Mouse (Mus musculus) stomach, embryonic 14.5 days (tissue): ENCODE data around the gene Pisd. TPM values are rescaled to one million over a fixed set of nuclear protein-coding genes. Genes with fewer than 3 reads are reported as not detected.
"Not testable (repeated sequence)": the region's sequence is repeated elsewhere in the genome, so short reads cannot be mapped to it uniquely, and the experiment has no call there.

Source experiments
- ATAC-seq: fragments of 200-750 bp; cut with Nextera tagmentation; 2 replicates; pipeline ENCODE4 v1.8.0; 2017; ENCODE audit warnings: low read depth, moderate TSS enrichment; ENCODE audit not compliant: insufficient number of reproducible peaks, insufficient read depth, low FRiP score
- H3K27ac ChIP-seq: fragments of 300-500 bp; sonication (generic); 2 replicates; pipeline ENCODE4 v1.5.1; 2014; ENCODE audit warnings: mild to moderate bottlenecking, low read length, moderate library complexity, mixed read lengths
- H3K27me3 ChIP-seq: fragments of 300-500 bp; sonication (generic); 2 replicates; pipeline ENCODE4 v1.6.1; 2014; ENCODE audit warnings: low read length, control low read depth, mixed read lengths; ENCODE audit not compliant: control insufficient read depth, insufficient read depth
- H3K36me3 ChIP-seq: fragments of 300-500 bp; sonication (generic); 2 replicates; pipeline ENCODE4 v1.6.1; 2014; ENCODE audit warnings: mild to moderate bottlenecking, control low read depth, low read length, moderate library complexity, mixed read lengths; ENCODE audit not compliant: control insufficient read depth, insufficient read depth
- H3K4me1 ChIP-seq: fragments of 300-500 bp; sonication (generic); 2 replicates; pipeline ENCODE4 v1.6.1; 2014; ENCODE audit warnings: low read length, control low read depth, mixed read lengths; ENCODE audit not compliant: control insufficient read depth, insufficient read depth
- H3K4me2 ChIP-seq: fragments of 300-500 bp; sonication (generic); replicated peaks from 2 replicates; pipeline ENCODE4 v1.6.1; 2014; ENCODE audit warnings: low read depth, low read length, control low read depth
- H3K4me3 ChIP-seq: fragments of 300-500 bp; sonication (generic); 2 replicates; pipeline ENCODE4 v1.5.1; 2014; ENCODE audit warnings: low read depth, low read length, control low read depth
- H3K9ac ChIP-seq: fragments of 300-500 bp; sonication (generic); replicated peaks from 2 replicates; pipeline ENCODE4 v1.6.1; 2014; ENCODE audit warnings: low read depth, mild to moderate bottlenecking, control low read depth, low read length, moderate library complexity, mixed read lengths
- H3K9me3 ChIP-seq: fragments of 300-500 bp; sonication (generic); 2 replicates; pipeline ENCODE4 v1.6.1; 2016; ENCODE audit warnings: low read depth, low read length, control low read depth; ENCODE audit not compliant: control insufficient read depth
- WGBS: fragments of 180-500 bp; shearing (Covaris S2); extraction: QIAGEN DNeasy Blood & Tissue Kit; methylation state at CpG from one replicate; pipeline ENCODE4 v1.1.7; 2014; 5-methylcytosine and 5-hydroxymethylcytosine counted together
- polyA plus RNA-seq: library from polyadenylated mRNA; unstranded; fragments of >200 nt; fragmentation: Nextera tagmentation; extraction: Ambion mirVana; gene quantifications from 2 replicates; pipeline ENCODE4 v1.2.1, GENCODE M21; 2014

Gene Pisd
- polyA plus RNA-seq, 1 experiment from 2014 or later = 78.7 TPM

- H3K27ac ChIP-seq, H3K27me3 ChIP-seq, H3K4me1 ChIP-seq, ATAC-seq, H3K9ac ChIP-seq, H3K4me2 ChIP-seq, H3K36me3 ChIP-seq, H3K9me3 ChIP-seq, H3K4me3 ChIP-seq: not testable (repeated sequence)
- WGBS = 73% methylated on average over 8 of the region's 8 CpGs
Measured at GRCm38 (mm10) chr5:32722711-32723110, 62.7 kb downstream of the Pisd start.

- Histone ChIP-seq H3K27ac (no peak overlapping the region), H3K4me3 (no peak overlapping the region), H3K9ac (no peak overlapping the region), H3K4me1 (no peaks in the 10 kb centered on the region), H3K9me3 (no peaks in the 10 kb centered on the region), H3K27me3 (no peaks in the 10 kb centered on the region), H3K36me3 (no peaks in the 10 kb centered on the region), H3K4me2 (no peak overlapping the region)
- ATAC-seq = no peak
- WGBS = 70% methylated on average over 7 of the region's 7 CpGs
Measured at GRCm38 (mm10) chr5:32722263-32722662, 63.2 kb downstream of the Pisd start.

GRCm38 (mm10) chr5:32721316-32721715, 64.1 kb downstream of the Pisd start:
- Histone ChIP-seq H3K9ac (no peak overlapping the region), H3K36me3 (no peaks in the 10 kb centered on the region), H3K27ac (no peak overlapping the region), H3K27me3 (no peaks in the 10 kb centered on the region), H3K4me3 (no peak overlapping the region), H3K4me1 (no peaks in the 10 kb centered on the region), H3K9me3 (no peaks in the 10 kb centered on the region), H3K4me2 (no peak overlapping the region)
- 58% methylated on average over 3 of the region's 3 CpGs for WGBS
- no peak for ATAC-seq

GRCm38 (mm10) chr5:32720416-32720815, 65.0 kb downstream of the Pisd start:
- Histone ChIP-seq H3K27me3 (no peaks in the 10 kb centered on the region), H3K27ac (no peak overlapping the region), H3K9me3 (no peaks in the 10 kb centered on the region), H3K4me3 (no peak overlapping the region), H3K9ac (no peak overlapping the region), H3K4me2 (no peak overlapping the region), H3K4me1 (no peaks in the 10 kb centered on the region), H3K36me3 (no peaks in the 10 kb centered on the region)
- 85% methylated on average over 9 of the region's 9 CpGs for WGBS
- ATAC-seq = no peak

DNA sequence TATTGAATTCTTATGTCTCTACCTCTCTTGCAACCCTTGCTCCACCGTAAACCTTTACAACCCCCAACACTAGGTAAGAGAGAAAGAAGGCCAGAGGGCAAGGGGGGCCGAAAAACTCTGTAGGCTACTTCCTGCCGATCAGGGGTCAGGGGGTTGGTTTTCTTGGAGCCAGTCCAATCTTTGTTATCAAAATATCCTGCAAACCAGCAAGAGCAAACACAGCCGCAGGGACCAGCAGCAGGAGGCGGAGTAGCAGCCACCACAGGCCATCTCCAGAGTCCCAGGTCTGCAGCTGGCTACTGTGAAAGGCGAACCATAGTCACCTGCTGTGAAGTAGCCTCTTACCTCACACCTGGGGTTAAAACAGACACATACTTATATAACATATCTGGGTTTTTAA, 66.5 kb downstream of the Pisd start:
- Histone ChIP-seq H3K27ac (no peak overlapping the region), H3K4me3 (no peak overlapping the region), H3K9me3 (no peaks in the 10 kb centered on the region), H3K4me2 (no peak overlapping the region), H3K9ac (no peak overlapping the region), H3K27me3 (no peaks in the 10 kb centered on the region), H3K4me1 (no peaks in the 10 kb centered on the region), H3K36me3 (no peaks in the 10 kb centered on the region)
- no peak for ATAC-seq
- 47% methylated on average over 6 of the region's 6 CpGs for WGBS

GRCm38 (mm10) chr5:32717726-32718125, 67.7 kb downstream of the Pisd start:
- H3K9ac ChIP-seq = no peak overlapping the region
- H3K36me3 ChIP-seq = no peaks in the 10 kb centered on the region
- no peaks in the 10 kb centered on the region for H3K27me3 ChIP-seq
- 21% methylated on average over 1 of the region's 1 CpGs for WGBS
- H3K4me1 ChIP-seq = 0 out of 2 replicates have a peak, but pooled peaks cover 5% of the 10 kb centered on the region
- H3K9me3 ChIP-seq = no peaks in the 10 kb centered on the region
- H3K4me3 ChIP-seq = no peak overlapping the region
- ATAC-seq = no peak
- no peak overlapping the region for H3K4me2 ChIP-seq
- H3K27ac ChIP-seq = no peak overlapping the region

DNA sequence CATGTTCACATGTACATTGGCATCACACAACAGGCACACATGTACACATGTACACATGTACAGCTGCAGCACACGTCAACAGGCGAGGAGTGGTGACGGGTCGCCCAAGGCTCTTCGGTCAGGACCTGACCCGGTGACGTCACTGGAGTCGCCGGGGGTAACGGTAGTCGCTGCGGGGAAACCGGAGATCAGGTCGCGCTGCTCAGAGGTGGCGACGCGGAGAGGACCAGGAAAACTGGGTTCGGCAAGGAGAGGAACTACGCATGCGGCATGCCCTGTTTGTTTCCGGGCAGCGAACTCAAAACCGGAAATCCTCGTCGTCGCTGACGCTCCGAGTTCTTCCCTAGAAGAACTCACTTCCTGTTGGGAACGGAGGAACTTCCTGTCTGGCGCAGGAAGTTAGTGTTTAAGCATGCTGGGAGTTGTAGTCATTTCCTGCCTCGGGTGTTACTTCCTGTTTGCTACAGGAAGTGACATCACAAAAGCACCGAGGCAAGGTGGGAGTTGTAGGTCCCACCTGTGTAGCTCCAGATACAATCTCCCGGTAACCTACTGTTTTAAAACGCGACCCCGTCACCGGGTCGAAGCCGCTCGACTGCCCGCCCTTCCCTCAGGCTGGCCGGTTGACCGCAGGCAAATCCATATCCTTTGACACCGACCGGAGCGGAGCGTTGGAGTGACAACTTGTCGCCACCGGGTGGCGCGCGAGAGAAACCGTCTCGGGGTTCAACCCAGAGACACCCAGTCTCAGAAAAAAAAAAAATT, 71.6 kb downstream of the Pisd start:
- Histone ChIP-seq H3K4me1 (0 out of 2 replicates have a peak, but pooled peaks cover 5% of the 10 kb centered on the region), H3K4me2 (peak overlapping the region; percentile 78), H3K27ac (peak overlapping the region; percentile 91), H3K4me3 (peak overlapping the region; percentile 70), H3K36me3 (no peaks in the 10 kb centered on the region), H3K9me3 (no peaks in the 10 kb centered on the region), H3K27me3 (no peaks in the 10 kb centered on the region), H3K9ac (peak overlapping the region; percentile 73)
- WGBS = under 1% methylated on average over 55 of the region's 55 CpGs
- peak; percentile 98 for ATAC-seq

- no peaks in the 10 kb centered on the region for H3K36me3 ChIP-seq
- peak overlapping the region; percentile 70 for H3K4me3 ChIP-seq
- H3K4me1 ChIP-seq = 0 out of 2 replicates have a peak, but pooled peaks cover 5% of the 10 kb centered on the region
- no peaks in the 10 kb centered on the region for H3K27me3 ChIP-seq
- ATAC-seq = peak; percentile 39; the same call in 1 of the 2 replicates
- peak overlapping the region; percentile 78 for H3K4me2 ChIP-seq
- no peaks in the 10 kb centered on the region for H3K9me3 ChIP-seq
- peak overlapping the region; percentile 73 for H3K9ac ChIP-seq
- 20% methylated on average over 2 of the region's 2 CpGs for WGBS
- peak overlapping the region; percentile 91 for H3K27ac ChIP-seq
Measured at GRCm38 (mm10) chr5:32713042-32713702, 72.3 kb downstream of the Pisd start.
